Mouse (Mus musculus) limb, embryonic 11.5 days (tissue): Measurements from ENCODE around the gene Adam3. TPM values are rescaled to one million over a fixed set of nuclear protein-coding genes. Genes with fewer than 3 reads are reported as not detected.

Experiments used
- ATAC-seq: fragments of 200-750 bp; cut with Nextera tagmentation; 2 replicates; pipeline ENCODE4 v1.8.0; 2017; ENCODE audit warnings: low read depth; ENCODE audit not compliant: insufficient number of reproducible peaks, low FRiP score, low TSS enrichment
- DNase-seq: peaks from one replicate; pipeline ENCODE4 v3.0.0-alpha.2; 2015; ENCODE audit warnings: low spot score
- H3K27ac ChIP-seq: fragments of 300-500 bp; sonication (generic); replicated peaks from 2 replicates; pipeline ENCODE4 v1.5.1; 2014; ENCODE audit warnings: low read depth, mild to moderate bottlenecking, low read length
- H3K27me3 ChIP-seq: fragments of 300-500 bp; sonication (generic); 2 replicates; pipeline ENCODE4 v1.6.1; 2014; ENCODE audit warnings: mild to moderate bottlenecking, low read length, mixed read lengths; ENCODE audit not compliant: control insufficient read depth, insufficient read depth
- H3K36me3 ChIP-seq: fragments of 300-500 bp; sonication (generic); 2 replicates; pipeline ENCODE4 v1.6.1; 2014; ENCODE audit warnings: mild to moderate bottlenecking, low read length, moderate library complexity, mixed read lengths; ENCODE audit not compliant: control insufficient read depth, insufficient read depth
- H3K4me1 ChIP-seq: fragments of 300-500 bp; sonication (generic); 2 replicates; pipeline ENCODE4 v1.6.1; 2014; ENCODE audit warnings: low read length, mixed read lengths; ENCODE audit not compliant: control insufficient read depth, insufficient read depth
- H3K4me2 ChIP-seq: fragments of 300-500 bp; sonication (generic); 2 replicates; pipeline ENCODE4 v1.6.1; 2014; ENCODE audit warnings: low read depth, mild to moderate bottlenecking, moderate library complexity; ENCODE audit not compliant: severe bottlenecking
- H3K4me3 ChIP-seq: fragments of 300-500 bp; sonication (generic); 2 replicates; pipeline ENCODE4 v1.5.1; 2014; ENCODE audit warnings: low read depth, low read length
- H3K9ac ChIP-seq: fragments of 300-500 bp; sonication (generic); 2 replicates; pipeline ENCODE4 v1.6.1; 2014; ENCODE audit warnings: mild to moderate bottlenecking, low read length
- H3K9me3 ChIP-seq: fragments of 300-500 bp; sonication (generic); 2 replicates; pipeline ENCODE4 v1.6.1; 2016; ENCODE audit warnings: low read length; ENCODE audit not compliant: control insufficient read depth
- WGBS: fragments of 180-500 bp; shearing (Covaris S2); extraction: QIAGEN DNeasy Blood & Tissue Kit; methylation state at CpG from one replicate; pipeline ENCODE4 v1.1.7; 2014; 5-methylcytosine and 5-hydroxymethylcytosine counted together
- polyA plus RNA-seq: library from polyadenylated mRNA; unstranded; fragments of >200 nt; fragmentation: Nextera tagmentation; extraction: Ambion mirVana; gene quantifications from 2 replicates; pipeline ENCODE4 v1.2.1, GENCODE M21; 2014

The Adam3 gene
- not detected in 2 replicates for polyA plus RNA-seq

DNA sequence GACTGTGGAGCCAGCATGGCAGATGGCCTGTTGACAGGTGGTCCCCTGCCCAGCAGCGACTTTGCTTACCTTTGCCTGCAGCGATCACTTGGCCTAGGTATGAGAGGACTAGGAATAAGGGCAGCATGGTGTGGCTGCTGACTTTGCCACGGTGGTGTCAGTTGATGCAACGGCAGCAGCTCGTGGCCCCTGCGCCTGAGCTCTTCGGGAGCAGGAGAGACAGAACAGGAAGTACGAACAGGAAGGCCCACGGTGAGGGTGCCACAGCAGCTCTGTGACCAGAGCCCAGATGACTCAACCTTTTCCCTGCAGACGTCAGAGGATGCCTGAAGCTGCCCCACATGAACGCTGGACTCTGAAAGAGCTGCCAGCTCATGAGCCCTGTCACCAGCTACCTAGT is at the start of gene Adam3:
Adam3 (minus strand) TSS at position 223 of the 400 bp plus-strand sequence.
- Histone ChIP-seq H3K4me3 (no peak within 1 kb of the TSS), H3K9me3 (no peaks in the 10 kb centered on the region), H3K36me3 (no peaks in the 10 kb centered on the region), H3K4me2 (no peak within 1 kb of the TSS), H3K27ac (no peak within 1 kb of the TSS), H3K4me1 (no peaks in the 10 kb centered on the region), H3K9ac (no peak within 1 kb of the TSS), H3K27me3 (no peaks in the 10 kb centered on the region)
- WGBS = 44% methylated on average over 11 of the region's 11 CpGs
- ATAC-seq = no peak
- no peak for DNase-seq

GRCm38 (mm10) chr8:24724886-24725626 is 596 bp downstream of the Adam3 start:
- Histone ChIP-seq H3K27me3 (no peaks in the 10 kb centered on the region), H3K36me3 (no peaks in the 10 kb centered on the region), H3K4me2 (no peak overlapping the region), H3K9ac (no peak overlapping the region), H3K4me1 (no peaks in the 10 kb centered on the region), H3K9me3 (no peaks in the 10 kb centered on the region), H3K27ac (no peak overlapping the region), H3K4me3 (no peak overlapping the region)
- no peak for ATAC-seq
- no peak for DNase-seq
- WGBS = 57% methylated on average over 16 of the region's 16 CpGs

Other genes with a start within 250 kb of the Adam3 start
- gene Adam5, start 98.5 kb upstream of the Adam3 start, polyA plus RNA-seq = 0.67 and 0.87 TPM in 2 replicates